Mouse (Mus musculus) urinary bladder, postnatal 36 days (tissue): ENCODE data around the gene Trim29.

Source experiments
- DNase-seq, 2 experiments: peaks; one replicate each; pipeline ENCODE4 v3.0.0; 2022; ENCODE audit warnings: low spot score in 2 of 2, mixed read lengths in 1 of 2

Gene Trim29

GRCm38 (mm10) chr9:43313805-43314204 is 3.2 kb downstream of the Trim29 start:
- peak; percentile 61 for DNase-seq

GRCm38 (mm10) chr9:43315320-43315950 is 4.8 kb downstream of the Trim29 start:
- DNase-seq, result no peak

- DNase-seq, result no peak
These were observed 5.8 kb downstream of the Trim29 start for GRCm38 (mm10) chr9:43316466-43316865.

- peak; percentile 62 to 80 for DNase-seq
These were observed 8.0 kb downstream of the Trim29 start for GRCm38 (mm10) chr9:43318661-43319060.

- DNase-seq, result no peak
These were observed 11.3 kb downstream of the Trim29 start for GRCm38 (mm10) chr9:43321951-43322350.

GRCm38 (mm10) chr9:43322666-43323065 is 12.0 kb downstream of the Trim29 start:
- DNase-seq, result no peak

GRCm38 (mm10) chr9:43325486-43325885 is 14.8 kb downstream of the Trim29 start:
- DNase-seq, result no peak

- DNase-seq, result peak; percentile 65 to 69
These were observed 15.5 kb downstream of the Trim29 start for GRCm38 (mm10) chr9:43326015-43326631.

GRCm38 (mm10) chr9:43327182-43328129 is 16.8 kb downstream of the Trim29 start:
- no peak for DNase-seq

- DNase-seq, result no peak
These were observed 19.8 kb downstream of the Trim29 start for GRCm38 (mm10) chr9:43330426-43330825.

- peak; percentile 37 to 71 for DNase-seq
These were observed 21.1 kb downstream of the Trim29 start for GRCm38 (mm10) chr9:43331476-43332471.

- DNase-seq, result no peak
These were observed 23.8 kb downstream of the Trim29 start for GRCm38 (mm10) chr9:43334476-43334875.

GRCm38 (mm10) chr9:43337636-43338035 is 27.0 kb downstream of the Trim29 start:
- DNase-seq, result no peak

GRCm38 (mm10) chr9:43338067-43338466 is 27.4 kb downstream of the Trim29 start:
- no peak for DNase-seq

- DNase-seq, result peak; percentile 62 to 65
These were observed 29.0 kb downstream of the Trim29 start for GRCm38 (mm10) chr9:43339614-43340020.

GRCm38 (mm10) chr9:43350089-43350488 is 39.4 kb downstream of the Trim29 start:
- no peak for DNase-seq

GRCm38 (mm10) chr9:43351015-43351414 is 40.4 kb downstream of the Trim29 start:
- no peak for DNase-seq

GRCm38 (mm10) chr9:43357011-43357410 is 46.4 kb downstream of the Trim29 start:
- DNase-seq, result no peak

- no peak for DNase-seq
These were observed 48.1 kb downstream of the Trim29 start for GRCm38 (mm10) chr9:43358591-43359323.

GRCm38 (mm10) chr9:43368781-43369180 is 58.1 kb downstream of the Trim29 start:
- DNase-seq, result no peak
